Mouse (Mus musculus) MEL (cell line): ENCODE data around the gene Nudt8. TPM values are rescaled to one million over a fixed set of nuclear protein-coding genes. Genes with fewer than 3 reads are reported as not detected.
A peak's percentile ranks its signal among the peaks of the same experiment; 100 is the strongest.
"Not testable (repeated sequence)": the region's sequence is repeated elsewhere in the genome, so short reads cannot be mapped to it uniquely, and the experiment has no call there.

Experiments
- DNase-seq: peaks from one replicate; pipeline ENCODE4 v3.0.0; 2011; ENCODE audit warnings: low read depth, low spot score
- H3K27ac ChIP-seq: 2 replicates; pipeline ENCODE4 v1.5.1; 2012; ENCODE audit warnings: low read depth, mild to moderate bottlenecking, control low read depth, low read length, moderate library complexity; ENCODE audit not compliant: control insufficient read depth
- H3K27me3 ChIP-seq, 2 experiments: fragments of 150-350 bp in 1 of 2; sonication (generic) in 1 of 2; 2 replicates each; pipeline ENCODE4 v1.6.1; 2012; ENCODE audit warnings: low read length in 2 of 2, mild to moderate bottlenecking in 2 of 2, improper control_type of control experiment in 1 of 2, moderate library complexity in 1 of 2; ENCODE audit not compliant: insufficient read depth in 2 of 2, control insufficient read depth in 1 of 2
- H3K36me3 ChIP-seq, 2 experiments: 2 replicates each; pipeline ENCODE4 v1.6.1; 2012 to 2014; ENCODE audit warnings: low read length in 2 of 2, improper control_type of control experiment in 1 of 2, inconsistent platforms in 1 of 2, mild to moderate bottlenecking in 1 of 2; ENCODE audit not compliant: insufficient read depth in 2 of 2, control insufficient read depth in 1 of 2
- H3K4me1 ChIP-seq, 2 experiments: fragments of 150-350 bp in 1 of 2; sonication (generic) in 1 of 2; 2 replicates each; pipeline ENCODE4 v1.6.1; 2012; ENCODE audit warnings: low read length in 2 of 2, improper control_type of control experiment in 1 of 2, mild to moderate bottlenecking in 1 of 2; ENCODE audit not compliant: insufficient read depth in 2 of 2, control insufficient read depth in 1 of 2
- H3K4me3 ChIP-seq, 2 experiments: fragments of 150-350 bp in 1 of 2; sonication (generic) in 1 of 2; 2 replicates each; pipeline ENCODE4 v1.5.1; 2012; ENCODE audit warnings: low read depth in 2 of 2, low read length in 2 of 2, mild to moderate bottlenecking in 2 of 2, moderate library complexity in 2 of 2, control low read depth in 1 of 2, improper control_type of control experiment in 1 of 2; ENCODE audit not compliant: control insufficient read depth in 1 of 2, insufficient read depth in 1 of 2
- H3K79me2 ChIP-seq: 2 replicates; pipeline ENCODE4 v1.6.1; 2012; ENCODE audit warnings: mild to moderate bottlenecking, low read length, moderate library complexity; ENCODE audit not compliant: control insufficient read depth, poor library complexity, insufficient read depth
- H3K9ac ChIP-seq: 2 replicates; pipeline ENCODE4 v1.6.1; 2012; ENCODE audit warnings: low read depth, mild to moderate bottlenecking, control low read depth, low read length, moderate library complexity; ENCODE audit not compliant: control insufficient read depth, poor library complexity, severe bottlenecking
- H3K9me3 ChIP-seq: fragments of 150-350 bp; sonication (generic); replicated peaks from 2 replicates; pipeline ENCODE4 v1.6.1; 2012; ENCODE audit warnings: mild to moderate bottlenecking, low read length, improper control_type of control experiment, moderate library complexity; ENCODE audit not compliant: insufficient read depth
- BHLHE40 ChIP-seq: IDR thresholded peaks from 2 replicates; pipeline ENCODE4 v1.6.1; 2012; ENCODE audit warnings: low read depth, mild to moderate bottlenecking, inconsistent platforms, low read length, improper control_type of control experiment, borderline replicate concordance
- CHD1 ChIP-seq: IDR thresholded peaks from 2 replicates; pipeline ENCODE4 v1.6.1; 2012; ENCODE audit warnings: low read depth, mild to moderate bottlenecking, inconsistent platforms, low read length, improper control_type of control experiment
- CHD2 ChIP-seq: IDR thresholded peaks from 2 replicates; pipeline ENCODE4 v1.6.1; 2011; ENCODE audit warnings: low read length, improper control_type of control experiment
- CTCF ChIP-seq, 3 experiments: IDR thresholded peaks in 2 of 3; conservative IDR thresholded peaks in 1 of 3; 2 replicates each; pipeline ENCODE4 v1.5.1; 2011 to 2012; ENCODE audit warnings: low read length in 3 of 3, low read depth in 2 of 3, mild to moderate bottlenecking in 2 of 3, improper control_type of control experiment in 1 of 3, inconsistent platforms in 1 of 3, mixed read lengths in 1 of 3, moderate library complexity in 1 of 3; ENCODE audit not compliant: control insufficient read depth in 1 of 3, insufficient read depth in 1 of 3, poor library complexity in 1 of 3, severe bottlenecking in 1 of 3
- EP300 ChIP-seq, 2 experiments: IDR thresholded peaks; 2 replicates each; pipeline ENCODE4 v1.6.1; 2011; ENCODE audit warnings: improper control_type of control experiment in 2 of 2, low read length in 2 of 2, low read depth in 1 of 2, mild to moderate bottlenecking in 1 of 2
- ETS1 ChIP-seq: IDR thresholded peaks from 2 replicates; pipeline ENCODE4 v1.6.1; 2012; ENCODE audit warnings: low read depth, mild to moderate bottlenecking, inconsistent platforms, low read length, improper control_type of control experiment, moderate library complexity
- GATA1 ChIP-seq: IDR thresholded peaks from 2 replicates; pipeline ENCODE4 v1.6.1; 2011; ENCODE audit warnings: low read depth, low read length, improper control_type of control experiment
- HCFC1 ChIP-seq: IDR thresholded peaks from 2 replicates; pipeline ENCODE4 v1.6.1; 2012; ENCODE audit warnings: low read depth, mild to moderate bottlenecking, inconsistent platforms, low read length, improper control_type of control experiment, moderate library complexity
- JUND ChIP-seq: IDR thresholded peaks from 2 replicates; pipeline ENCODE4 v1.6.1; 2011; ENCODE audit warnings: low read depth, mild to moderate bottlenecking, improper control_type of control experiment, low read length
- KAT2A ChIP-seq: conservative IDR thresholded peaks from 2 replicates; pipeline ENCODE4 v1.6.1; 2012; ENCODE audit warnings: low read depth, low read length, improper control_type of control experiment, inconsistent platforms
- MAFK ChIP-seq: IDR thresholded peaks from 2 replicates; pipeline ENCODE4 v1.6.1; 2011; ENCODE audit warnings: low read depth, mild to moderate bottlenecking, low read length, improper control_type of control experiment, borderline replicate concordance
- MAX ChIP-seq: IDR thresholded peaks from 2 replicates; pipeline ENCODE4 v1.6.1; 2011; ENCODE audit warnings: low read length, improper control_type of control experiment
- MAZ ChIP-seq: IDR thresholded peaks from 2 replicates; pipeline ENCODE4 v1.6.1; 2012; ENCODE audit warnings: low read depth, mild to moderate bottlenecking, inconsistent platforms, low read length, improper control_type of control experiment
- MEF2A ChIP-seq: IDR thresholded peaks from 2 replicates; pipeline ENCODE4 v1.6.1; 2014; ENCODE audit warnings: low read depth, mild to moderate bottlenecking, inconsistent platforms, low read length, improper control_type of control experiment; ENCODE audit not compliant: poor library complexity, insufficient replicate concordance, severe bottlenecking; ENCODE audit errors: extremely low read depth
- MXI1 ChIP-seq: IDR thresholded peaks from 2 replicates; pipeline ENCODE4 v1.6.1; 2011; ENCODE audit warnings: mild to moderate bottlenecking, low read depth, low read length, improper control_type of control experiment
- MYB ChIP-seq: IDR thresholded peaks from 2 replicates; pipeline ENCODE4 v1.6.1; 2011; ENCODE audit warnings: mild to moderate bottlenecking, low read depth, low read length, improper control_type of control experiment
- NELFE ChIP-seq: IDR thresholded peaks from 2 replicates; pipeline ENCODE4 v1.6.1; 2011; ENCODE audit warnings: low read depth, low read length, improper control_type of control experiment
- NRF1 ChIP-seq: IDR thresholded peaks from 2 replicates; pipeline ENCODE4 v1.6.1; 2014; ENCODE audit warnings: low read depth, mild to moderate bottlenecking, inconsistent platforms, low read length, improper control_type of control experiment, moderate library complexity; ENCODE audit not compliant: poor library complexity, insufficient read depth, severe bottlenecking
- POLR2A ChIP-seq, 2 experiments: IDR thresholded peaks; 2 replicates each; pipeline ENCODE4 v1.6.1; 2011 to 2012; ENCODE audit warnings: low read length in 2 of 2, mild to moderate bottlenecking in 2 of 2, control low read depth in 1 of 2, improper control_type of control experiment in 1 of 2, low read depth in 1 of 2, moderate library complexity in 1 of 2; ENCODE audit not compliant: control insufficient read depth in 1 of 2, insufficient read depth in 1 of 2, poor library complexity in 1 of 2
- POLR2AphosphoS5 ChIP-seq: IDR thresholded peaks from 2 replicates; pipeline ENCODE4 v1.6.1; 2012; ENCODE audit warnings: low read depth, borderline replicate concordance, mild to moderate bottlenecking, inconsistent platforms, low read length, moderate library complexity, mixed read lengths
- SIN3A ChIP-seq: IDR thresholded peaks from 2 replicates; pipeline ENCODE4 v1.6.1; 2012; ENCODE audit warnings: low read length, improper control_type of control experiment, inconsistent platforms
- SMC3 ChIP-seq: IDR thresholded peaks from 2 replicates; pipeline ENCODE4 v1.6.1; 2011; ENCODE audit warnings: low read depth, low read length, improper control_type of control experiment
- TAL1 ChIP-seq: IDR thresholded peaks from 2 replicates; pipeline ENCODE4 v1.6.1; 2012; ENCODE audit warnings: mild to moderate bottlenecking, inconsistent platforms, low read length, moderate library complexity, mixed read lengths
- TBP ChIP-seq: IDR thresholded peaks from 2 replicates; pipeline ENCODE4 v1.8.0; 2011; ENCODE audit warnings: low read depth, low read length, improper control_type of control experiment
- TCF12 ChIP-seq: IDR thresholded peaks from 2 replicates; pipeline ENCODE4 v1.6.1; 2014; ENCODE audit warnings: low read depth, mild to moderate bottlenecking, inconsistent platforms, low read length, improper control_type of control experiment, moderate library complexity
- UBTF ChIP-seq: IDR thresholded peaks from 2 replicates; pipeline ENCODE4 v1.6.1; 2012; ENCODE audit warnings: low read depth, mild to moderate bottlenecking, inconsistent platforms, low read length, improper control_type of control experiment, moderate library complexity, borderline replicate concordance; ENCODE audit not compliant: insufficient read depth
- USF2 ChIP-seq, 2 experiments: IDR thresholded peaks; 2 replicates each; pipeline ENCODE4 v1.6.1; 2011 to 2012; ENCODE audit warnings: improper control_type of control experiment in 2 of 2, low read length in 2 of 2, borderline replicate concordance in 1 of 2, inconsistent platforms in 1 of 2, low read depth in 1 of 2, mild to moderate bottlenecking in 1 of 2; ENCODE audit not compliant: insufficient read depth in 1 of 2
- ZC3H11A ChIP-seq: IDR thresholded peaks from 2 replicates; pipeline ENCODE4 v1.6.1; 2012; ENCODE audit warnings: low read depth, mild to moderate bottlenecking, inconsistent platforms, low read length, improper control_type of control experiment
- ZKSCAN1 ChIP-seq: IDR thresholded peaks from 2 replicates; pipeline ENCODE4 v1.6.1; 2012; ENCODE audit warnings: low read depth, mild to moderate bottlenecking, inconsistent platforms, low read length, improper control_type of control experiment, moderate library complexity
- ZMIZ1 ChIP-seq: IDR thresholded peaks from 2 replicates; pipeline ENCODE4 v1.6.1; 2012; ENCODE audit warnings: low read depth, mild to moderate bottlenecking, inconsistent platforms, low read length, improper control_type of control experiment, moderate library complexity
- polyA plus RNA-seq, 2 experiments: library from polyadenylated mRNA; stranded (reverse) in 1 of 2; unstranded in 1 of 2; fragments of >175 nt in 1 of 2; fragments of >200 nt in 1 of 2; gene quantifications; 2 replicates each; pipeline versions ENCODE4 v1.2.1 to v1.2.4; 2012; ENCODE audit warnings: low replicate concordance in 2 of 2, low read depth in 1 of 2; ENCODE audit not compliant: insufficient read length in 2 of 2, insufficient read depth in 1 of 2, missing spikeins in 1 of 2
- total RNA-seq: library from RNA; depleted of rRNA; stranded (reverse); fragments of 300-350 nt; gene quantifications from 2 replicates; pipeline ENCODE4 v1.2.3, GENCODE M21; 2012

The Nudt8 gene
- total and polyA plus RNA-seq, 3 experiments: 58.1 to 71.5 TPM; not detected in 1

GRCm38 (mm10) chr19:4037154-4037787, 36.9 kb downstream of the Nudt8 start:
- DNase-seq, H3K36me3 ChIP-seq, H3K9me3 ChIP-seq, H3K27ac ChIP-seq, H3K4me1 ChIP-seq, H3K27me3 ChIP-seq, H3K79me2 ChIP-seq: not testable (repeated sequence)
- peak overlapping the region; percentile 77 to 94 for H3K4me3 ChIP-seq
- H3K9ac ChIP-seq: peak overlapping the region; percentile 84

GRCm38 (mm10) chr19:4037788-4038232, 37.4 kb downstream of the Nudt8 start, which contains the start of gene Gstp1:
Gene Gstp1, minus strand, starts transcription at chr19:4037985.
- DNase-seq: peak; percentile 93
- Histone ChIP-seq H3K9me3 (no peaks in the 10 kb centered on the region), H3K4me3 (peak within 1 kb of the TSS; percentile 77 to 94), H3K27ac (peak within 1 kb of the TSS; percentile 46), H3K79me2 (peaks cover 4% of the 10 kb centered on the region), H3K9ac (peak within 1 kb of the TSS; percentile 84), H3K27me3 (no peaks in the 10 kb centered on the region), H3K36me3 (peaks cover 0 to 5% of the 10 kb centered on the region in 2 experiments; a peak in 2 of 4 replicates), H3K4me1 (peaks cover 0 to 8% of the 10 kb centered on the region in 2 experiments; a peak in 2 of 4 replicates)
- peak; percentile 62 for TF ChIP-seq NRF1
- no peak for TF ChIP-seq GATA1
- TF ChIP-seq JUND: no peak
- TF ChIP-seq BHLHE40: peak; percentile 12; the same call in 1 of the 2 replicates
- TF ChIP-seq MXI1: peak; percentile 87
- TF ChIP-seq HCFC1: peak; percentile 76
- TF ChIP-seq CHD1: no peak
- TF ChIP-seq SMC3: no peak
- no peak for TF ChIP-seq MYB
- 0 out of 2 replicates have a peak, but pooled peaks have one; percentile 47 for TF ChIP-seq UBTF
- TF ChIP-seq MAZ: peak; percentile 50; the same call in 1 of the 2 replicates
- TF ChIP-seq EP300 (IDR thresholded peaks at IDR 0.05; ENCODE audit: low read depth in 1 of 2, low read length in 2 of 2): peak; percentile 9 to 23; a peak in 1 of 4 replicates
- TF ChIP-seq ETS1: peak; percentile 45; the same call in 1 of the 2 replicates
- TF ChIP-seq CHD2: no peak
- no peak for TF ChIP-seq ZC3H11A
- no peak for TF ChIP-seq KAT2A
- TF ChIP-seq POLR2AphosphoS5: peak; percentile 72; the same call in 1 of the 2 replicates
- TF ChIP-seq ZKSCAN1: no peak
- TF ChIP-seq SIN3A: peak; percentile 73
- no peak for TF ChIP-seq MEF2A
- TF ChIP-seq NELFE: peak; percentile 95
- TF ChIP-seq USF2 (IDR thresholded peaks at IDR 0.05; ENCODE audit: borderline replicate concordance in 1 of 2, insufficient read depth in 1 of 2, low read depth in 1 of 2, low read length in 2 of 2): no peak
- TF ChIP-seq POLR2A (IDR thresholded peaks at IDR 0.05; ENCODE audit: control insufficient read depth in 1 of 2, insufficient read depth in 1 of 2, low read depth in 1 of 2, low read length in 2 of 2, poor library complexity in 1 of 2): peak; percentile 93 to 98
- TF ChIP-seq MAFK: peak; percentile 86
- TF ChIP-seq MAX: peak; percentile 66; the same call in 1 of the 2 replicates
- TF ChIP-seq ZMIZ1: peak; percentile 97
- peak in 1 of 3 experiments; percentile 5; a peak in 1 of 6 replicates for TF ChIP-seq CTCF (IDR thresholded peaks at IDR 0.05 in 2 of 3, conservative IDR thresholded peaks at IDR 0.05 in 1 of 3; ENCODE audit: control insufficient read depth in 1 of 3, insufficient read depth in 1 of 3, low read depth in 2 of 3, low read length in 3 of 3, poor library complexity in 1 of 3, severe bottlenecking in 1 of 3)
- TF ChIP-seq TCF12: peak; percentile 51
- TF ChIP-seq TBP: peak; percentile 97
- TF ChIP-seq TAL1: no peak
